Mouse (Mus musculus): ENCODE measurements around the gene Col23a1.

GRCm38 (mm10) chr11:51429428-51430179 is 139.9 kb downstream of the Col23a1 start:
- no peak for TF ChIP-seq CTCF (IDR thresholded peaks at IDR 0.05; ENCODE audit: borderline replicate concordance, insufficient read depth, low read length)
- TF ChIP-seq POLR2A (IDR thresholded peaks at IDR 0.05; ENCODE audit: low read depth, low read length): no peak

Measured in embryonic fibroblast, embryonic 13.5 days (primary cell).